Mouse (Mus musculus) forebrain, postnatal 0 days (tissue): Measurements from ENCODE around the gene Pom121l12. TPM values are rescaled to one million over a fixed set of nuclear protein-coding genes. Genes with fewer than 3 reads are reported as not detected.

Experiments
- ATAC-seq: fragments of 200-750 bp; cut with Nextera tagmentation; 2 replicates; pipeline ENCODE4 v1.8.0; 2017; ENCODE audit warnings: mild to moderate bottlenecking, moderate library complexity
- DNase-seq: peaks from one replicate; pipeline ENCODE4 v3.0.0-alpha.2; 2015
- H3K27ac ChIP-seq: fragments of 300-500 bp; sonication (generic); 2 replicates; pipeline ENCODE4 v1.5.1; 2014; ENCODE audit warnings: low read depth, mild to moderate bottlenecking, antibody characterized with exemption, low read length, moderate library complexity, mixed read lengths
- H3K27me3 ChIP-seq: fragments of 300-500 bp; sonication (generic); 2 replicates; pipeline ENCODE4 v1.6.1; 2014; ENCODE audit warnings: mild to moderate bottlenecking, low read length, mixed read lengths; ENCODE audit not compliant: insufficient read depth
- H3K36me3 ChIP-seq: fragments of 300-500 bp; sonication (generic); 2 replicates; pipeline ENCODE4 v1.6.1; 2014; ENCODE audit warnings: mild to moderate bottlenecking, moderate library complexity; ENCODE audit not compliant: insufficient read depth
- H3K4me1 ChIP-seq: fragments of 300-500 bp; sonication (generic); 2 replicates; pipeline ENCODE4 v1.6.1; 2014; ENCODE audit warnings: antibody characterized with exemption; ENCODE audit not compliant: insufficient read depth
- H3K4me2 ChIP-seq: fragments of 300-500 bp; sonication (generic); 2 replicates; pipeline ENCODE4 v1.6.1; 2014; ENCODE audit warnings: low read depth, mild to moderate bottlenecking, moderate library complexity
- H3K4me3 ChIP-seq: fragments of 300-500 bp; sonication (generic); 2 replicates; pipeline ENCODE4 v1.5.1; 2014; ENCODE audit warnings: low read depth, low read length, mixed read lengths
- H3K9ac ChIP-seq: fragments of 300-500 bp; sonication (generic); 2 replicates; pipeline ENCODE4 v1.6.1; 2014; ENCODE audit warnings: mild to moderate bottlenecking
- H3K9me3 ChIP-seq: fragments of 300-500 bp; sonication (generic); 2 replicates; pipeline ENCODE4 v1.6.1; 2016; ENCODE audit warnings: low read length
- CTCF ChIP-seq: sonication (generic); IDR thresholded peaks from 2 replicates; pipeline ENCODE4 v1.5.1; 2016; ENCODE audit warnings: antibody characterized with exemption, control low read depth, low read depth
- WGBS: fragments of 180-500 bp; shearing (Covaris S2); extraction: QIAGEN DNeasy Blood & Tissue Kit; methylation state at CpG from one replicate; pipeline ENCODE4 v1.1.7; 2014; 5-methylcytosine and 5-hydroxymethylcytosine counted together
- polyA plus RNA-seq: library from polyadenylated mRNA; unstranded; fragments of >200 nt; fragmentation: Nextera tagmentation; extraction: Ambion mirVana; gene quantifications from 2 replicates; pipeline ENCODE4 v1.2.1, GENCODE M21; 2015
- total RNA-seq: library from RNA; depleted of rRNA; stranded (reverse); fragments of >200 nt; gene quantifications from 2 replicates; pipeline ENCODE4 v1.2.3, GENCODE M21; 2014; rRNA removed

The Pom121l12 gene
- total RNA-seq (not detected in 2 replicates), polyA plus RNA-seq (not detected in 2 replicates)

- TF ChIP-seq CTCF: no peak
- ATAC-seq: no peak
- Histone ChIP-seq H3K4me1 (no peaks in the 10 kb centered on the region), H3K4me2 (no peak within 1 kb of the TSS), H3K9ac (no peak within 1 kb of the TSS), H3K36me3 (no peaks in the 10 kb centered on the region), H3K9me3 (no peaks in the 10 kb centered on the region), H3K27ac (no peak within 1 kb of the TSS), H3K27me3 (no peaks in the 10 kb centered on the region), H3K4me3 (no peak within 1 kb of the TSS)
- no peak for DNase-seq
- 93% methylated on average over 11 of the region's 11 CpGs for WGBS
These were observed at the start of gene Pom121l12 for GRCm38 (mm10) chr11:14598976-14599375. Gene Pom121l12, plus strand, starts transcription at chr11:14599276.

- Histone ChIP-seq H3K27ac (no peak overlapping the region), H3K36me3 (no peaks in the 10 kb centered on the region), H3K4me1 (no peaks in the 10 kb centered on the region), H3K4me3 (no peak overlapping the region), H3K4me2 (no peak overlapping the region), H3K9ac (no peak overlapping the region), H3K27me3 (no peaks in the 10 kb centered on the region), H3K9me3 (no peaks in the 10 kb centered on the region)
- TF ChIP-seq CTCF: no peak
- WGBS: 83% methylated on average over 2 of the region's 2 CpGs
- ATAC-seq (no peak), DNase-seq (no peak)
These were observed 12.8 kb downstream of the Pom121l12 start for GRCm38 (mm10) chr11:14611859-14612258.
